Mouse (Mus musculus): ENCODE results near the gene Cnr2. TPM values are rescaled to one million over a fixed set of nuclear protein-coding genes. Genes with fewer than 3 reads are reported as not detected.

Cnr2 gene
- polyA plus RNA-seq, 1 experiment from 2014 or later = 0.48 TPM

- Histone ChIP-seq H3K27ac (peak within 1 kb of the TSS; percentile 84), H3K4me1 (peaks cover 21% of the 10 kb centered on the region), H3K36me3 (replicated peaks) (peaks cover 17% of the 10 kb centered on the region), H3K4me3 (peak within 1 kb of the TSS; percentile 84), H3K27me3 (ENCODE audit: poor library complexity, severe bottlenecking) (no peaks in the 10 kb centered on the region), H3K9me3 (no peaks in the 10 kb centered on the region)
- DNase-seq (ENCODE audit: extremely low spot score, low spot score) = peak; percentile 97
- WGBS = 3% methylated on average over 60 of the region's 60 CpGs
Measured at GRCm38 (mm10) chr4:135920304-135921241, 25.4 kb downstream of the Cnr2 start, which contains the start of gene Fuca1. Gene Fuca1, plus strand, starts transcription at chr4:135920735.

- Histone ChIP-seq H3K4me1 (peaks cover 21% of the 10 kb centered on the region), H3K9me3 (no peaks in the 10 kb centered on the region), H3K27ac (peak overlapping the region; percentile 84), H3K4me3 (peak overlapping the region; percentile 84), H3K36me3 (replicated peaks) (peaks cover 26% of the 10 kb centered on the region), H3K27me3 (ENCODE audit: poor library complexity, severe bottlenecking) (no peaks in the 10 kb centered on the region)
- 14% methylated on average over 26 of the region's 26 CpGs for WGBS
- DNase-seq (ENCODE audit: extremely low spot score, low spot score) = peak; percentile 25
Measured at GRCm38 (mm10) chr4:135921257-135922120, 26.3 kb downstream of the Cnr2 start.

GRCm38 (mm10) chr4:135922190-135922589 lies 27.0 kb downstream of the Cnr2 start:
- H3K4me3 ChIP-seq = peak overlapping the region; percentile 84
- WGBS = 96% methylated on average over 1 of the region's 1 CpGs
- no peaks in the 10 kb centered on the region for H3K27me3 ChIP-seq (ENCODE audit: poor library complexity, severe bottlenecking)
- no peaks in the 10 kb centered on the region for H3K9me3 ChIP-seq
- no peak for DNase-seq (ENCODE audit: extremely low spot score, low spot score)
- no peak overlapping the region for H3K27ac ChIP-seq
- H3K36me3 ChIP-seq (replicated peaks) = peaks cover 31% of the 10 kb centered on the region
- H3K4me1 ChIP-seq = peaks cover 19% of the 10 kb centered on the region

- no peak for DNase-seq (ENCODE audit: extremely low spot score, low spot score)
- no peaks in the 10 kb centered on the region for H3K27me3 ChIP-seq (ENCODE audit: poor library complexity, severe bottlenecking)
- 89% methylated on average over 2 of the region's 2 CpGs for WGBS
- peaks cover 37% of the 10 kb centered on the region for H3K36me3 ChIP-seq (replicated peaks)
- H3K4me1 ChIP-seq = peaks cover 17% of the 10 kb centered on the region
- no peak overlapping the region for H3K27ac ChIP-seq
- H3K4me3 ChIP-seq = no peak overlapping the region
- no peaks in the 10 kb centered on the region for H3K9me3 ChIP-seq
Measured at GRCm38 (mm10) chr4:135924418-135924817, 29.2 kb downstream of the Cnr2 start.

GRCm38 (mm10) chr4:135925341-135925740 lies 30.1 kb downstream of the Cnr2 start:
- H3K27ac ChIP-seq = no peak overlapping the region
- WGBS = 93% methylated on average over 5 of the region's 5 CpGs

GRCm38 (mm10) chr4:135926195-135926808 lies 31.1 kb downstream of the Cnr2 start:
- peaks cover 8% of the 10 kb centered on the region for H3K4me1 ChIP-seq
- no peak overlapping the region for H3K27ac ChIP-seq
- no peaks in the 10 kb centered on the region for H3K27me3 ChIP-seq (ENCODE audit: poor library complexity, severe bottlenecking)
- peaks cover 46% of the 10 kb centered on the region for H3K36me3 ChIP-seq (replicated peaks)
- 86% methylated on average over 10 of the region's 10 CpGs for WGBS
- DNase-seq (ENCODE audit: extremely low spot score, low spot score) = no peak
- H3K9me3 ChIP-seq = no peaks in the 10 kb centered on the region
- H3K4me3 ChIP-seq = no peak overlapping the region

More at GRCm38 (mm10) chr4:135925341-135925740, 30.1 kb downstream of the Cnr2 start:
- H3K27me3 ChIP-seq (ENCODE audit: poor library complexity, severe bottlenecking) = no peaks in the 10 kb centered on the region
- no peak for DNase-seq (ENCODE audit: extremely low spot score, low spot score)
- peaks cover 15% of the 10 kb centered on the region for H3K4me1 ChIP-seq
- H3K4me3 ChIP-seq = no peak overlapping the region
- no peaks in the 10 kb centered on the region for H3K9me3 ChIP-seq
- H3K36me3 ChIP-seq (replicated peaks) = peaks cover 37% of the 10 kb centered on the region

GRCm38 (mm10) chr4:135926861-135927260 lies 31.7 kb downstream of the Cnr2 start:
- no peaks in the 10 kb centered on the region for H3K27me3 ChIP-seq (ENCODE audit: poor library complexity, severe bottlenecking)
- H3K4me1 ChIP-seq = peaks cover 2% of the 10 kb centered on the region
- H3K4me3 ChIP-seq = no peak overlapping the region
- no peak overlapping the region for H3K27ac ChIP-seq
- H3K9me3 ChIP-seq = no peaks in the 10 kb centered on the region
- DNase-seq (ENCODE audit: extremely low spot score, low spot score) = no peak
- H3K36me3 ChIP-seq (replicated peaks) = peaks cover 48% of the 10 kb centered on the region
- 97% methylated on average over 3 of the region's 3 CpGs for WGBS

GRCm38 (mm10) chr4:135928376-135928775 lies 33.2 kb downstream of the Cnr2 start:
- no peak for DNase-seq (ENCODE audit: extremely low spot score, low spot score)
- Histone ChIP-seq H3K36me3 (replicated peaks) (peaks cover 51% of the 10 kb centered on the region), H3K4me3 (no peak overlapping the region), H3K27ac (no peak overlapping the region), H3K4me1 (no peaks in the 10 kb centered on the region), H3K9me3 (no peaks in the 10 kb centered on the region), H3K27me3 (ENCODE audit: poor library complexity, severe bottlenecking) (no peaks in the 10 kb centered on the region)
- WGBS = 87% methylated on average over 9 of the region's 9 CpGs

GRCm38 (mm10) chr4:135929405-135929804 lies 34.2 kb downstream of the Cnr2 start:
- H3K27ac ChIP-seq = no peak overlapping the region
- no peaks in the 10 kb centered on the region for H3K9me3 ChIP-seq
- H3K36me3 ChIP-seq (replicated peaks) = peaks cover 54% of the 10 kb centered on the region
- no peak for DNase-seq (ENCODE audit: extremely low spot score, low spot score)
- 95% methylated on average over 5 of the region's 5 CpGs for WGBS
- no peaks in the 10 kb centered on the region for H3K4me1 ChIP-seq
- H3K27me3 ChIP-seq (ENCODE audit: poor library complexity, severe bottlenecking) = no peaks in the 10 kb centered on the region
- no peak overlapping the region for H3K4me3 ChIP-seq

GRCm38 (mm10) chr4:135929828-135930227 lies 34.6 kb downstream of the Cnr2 start:
- H3K4me3 ChIP-seq = no peak overlapping the region
- H3K4me1 ChIP-seq = peaks cover 3% of the 10 kb centered on the region
- no peaks in the 10 kb centered on the region for H3K9me3 ChIP-seq
- H3K27me3 ChIP-seq (ENCODE audit: poor library complexity, severe bottlenecking) = no peaks in the 10 kb centered on the region
- WGBS = 93% methylated on average over 9 of the region's 9 CpGs
- H3K36me3 ChIP-seq (replicated peaks) = peaks cover 58% of the 10 kb centered on the region
- no peak overlapping the region for H3K27ac ChIP-seq
- no peak for DNase-seq (ENCODE audit: extremely low spot score, low spot score)

- Histone ChIP-seq H3K27me3 (ENCODE audit: poor library complexity, severe bottlenecking) (no peaks in the 10 kb centered on the region), H3K27ac (no peak overlapping the region), H3K36me3 (replicated peaks) (peaks cover 58% of the 10 kb centered on the region), H3K9me3 (no peaks in the 10 kb centered on the region), H3K4me1 (peaks cover 7% of the 10 kb centered on the region), H3K4me3 (no peak overlapping the region)
- DNase-seq (ENCODE audit: extremely low spot score, low spot score) = no peak
- WGBS = 94% methylated on average over 8 of the region's 8 CpGs
Measured at GRCm38 (mm10) chr4:135930239-135930638, 35.0 kb downstream of the Cnr2 start.

- peaks cover 44% of the 10 kb centered on the region for H3K36me3 ChIP-seq (replicated peaks)
- no peak overlapping the region for H3K4me3 ChIP-seq
- no peaks in the 10 kb centered on the region for H3K9me3 ChIP-seq
- H3K4me1 ChIP-seq = peaks cover 13% of the 10 kb centered on the region
- DNase-seq (ENCODE audit: extremely low spot score, low spot score) = no peak
- H3K27me3 ChIP-seq (ENCODE audit: poor library complexity, severe bottlenecking) = no peaks in the 10 kb centered on the region
- WGBS = 66% methylated on average over 5 of the region's 5 CpGs
- H3K27ac ChIP-seq = no peak overlapping the region
Measured at GRCm38 (mm10) chr4:135931832-135932231, 36.6 kb downstream of the Cnr2 start.

Data from forebrain, embryonic 10.5 days (tissue).